In the genomic region with DNA sequence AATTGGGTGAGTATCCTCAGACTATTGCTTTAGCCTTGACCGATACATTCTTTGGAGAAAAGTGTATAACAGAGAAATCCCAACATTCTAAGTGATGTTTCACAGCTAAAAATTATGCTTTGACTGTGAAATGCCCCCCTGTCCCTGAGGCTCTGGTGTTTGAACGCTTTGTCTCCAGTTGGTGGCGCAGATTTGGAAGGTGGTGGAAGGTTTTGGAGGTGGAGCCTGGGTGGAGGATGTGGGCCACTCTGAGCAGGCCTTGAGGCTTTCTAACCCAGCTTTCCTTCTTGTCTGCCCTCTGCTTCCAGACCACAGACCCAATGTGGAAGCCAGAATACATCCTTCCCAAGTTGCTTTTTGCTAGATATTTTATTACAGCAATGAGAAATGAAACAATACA, we compare ENCODE assay signal across 26 mouse cellular contexts. TPM values are rescaled to one million over a fixed set of nuclear protein-coding genes. Genes with fewer than 3 reads are reported as not detected.
DNase-seq lines count a peak whose midpoint lies in the region; ATAC-seq and TF ChIP-seq lines count a peak whose summit lies in the region.
"Had no signal": no experiment of that assay in that cellular context is flagged by ENCODE, and none has a peak within 500 bp of the region (broad histone marks: within the 10 kb centered on the region; RNA-seq: fewer than 3 reads in every experiment).

No protein-coding gene starts in this region.

- no peak for ATAC-seq in CD4-positive, CD25-positive, alpha-beta regulatory T cell, adult 4 months
- ATAC-seq: forebrain, embryonic 13.5 days; forebrain, embryonic 16.5 days; hindbrain, embryonic 16.5 days; inflammation-experienced regulatory T-cells, adult 6 months; intestine, embryonic 16.5 days had no signal

- TF ChIP-seq CTCF in thymus, adult 2 months (IDR thresholded peaks at IDR 0.05; ENCODE audit: borderline replicate concordance, control insufficient read depth, extremely low read depth, insufficient read depth, low read length, poor library complexity), result no peak

- H3K36me3 ChIP-seq in thymus, adult 2 months (ENCODE audit: control insufficient read depth, insufficient read depth, low read length), result no peaks in the 10 kb centered on the region
- H3K36me3 ChIP-seq: forebrain, embryonic 10.5 days; G1E; hindbrain, embryonic 10.5 days; hindbrain, embryonic 13.5 days had no signal

- no peaks in the 10 kb centered on the region for H3K27me3 ChIP-seq in thymus, adult 2 months (ENCODE audit: control insufficient read depth, insufficient read depth, low read length)
- H3K27me3 ChIP-seq: forebrain, embryonic 13.5 days; hindbrain, embryonic 13.5 days had no signal

- H3K4me1 ChIP-seq in thymus, adult 2 months (replicated peaks; ENCODE audit: control insufficient read depth, insufficient read depth, low read length), result no peaks in the 10 kb centered on the region
- H3K4me1 ChIP-seq: forebrain, embryonic 10.5 days; forebrain, embryonic 13.5 days; hindbrain, embryonic 10.5 days; hindbrain, embryonic 13.5 days had no signal

- TF ChIP-seq POLR2A in thymus, adult 2 months (IDR thresholded peaks at IDR 0.05; ENCODE audit: control insufficient read depth, extremely low read depth, insufficient read depth, low read length, poor library complexity), result no peak

- 80% methylated on average over 3 of the region's 3 CpGs for WGBS in thymus, adult 2 months

- peak; percentile 12 for DNase-seq in CD4-positive, CD25-positive, alpha-beta regulatory T cell, adult 2 months (ENCODE audit: low read depth, low spot score)
- peak; percentile 9 for DNase-seq in thymus, postnatal 14 days
- no peak for DNase-seq in thymus, adult 2 months
- DNase-seq in induced T-regulatory cell, adult 2 months (ENCODE audit: low read depth), result peak; percentile 7
- no peak for DNase-seq in right cerebral cortex, postnatal 14 days
- no peak for DNase-seq in T-cell, adult 2 months (ENCODE audit: low spot score)
- no peak for DNase-seq in testis, postnatal 10 days (ENCODE audit: low spot score)
- DNase-seq: adrenal gland, adult 2 months; adrenal gland, postnatal 14 days; B cell, adult 2 months; cerebellum, adult 11 months; cerebellum, adult 2 months; cerebellum, postnatal 10 days; cerebellum, postnatal 36 days; gastrocnemius, postnatal 10 days; gastrocnemius, postnatal 36 days had no signal

- H3K4me3 ChIP-seq in thymus, adult 2 months (ENCODE audit: control insufficient read depth, insufficient read depth, low read length), result no peak overlapping the region
- H3K4me3 ChIP-seq: forebrain, embryonic 10.5 days; forebrain, embryonic 13.5 days; hindbrain, embryonic 10.5 days; hindbrain, embryonic 13.5 days had no signal

- no peak overlapping the region for H3K27ac ChIP-seq in thymus, adult 2 months (ENCODE audit: control insufficient read depth, insufficient read depth, low read length)
- H3K27ac ChIP-seq: forebrain, embryonic 10.5 days; forebrain, embryonic 13.5 days; hindbrain, embryonic 10.5 days; hindbrain, embryonic 13.5 days had no signal

RNA-seq across cellular contexts. Expression of a gene that starts 57.8 kb away (rescaled TPM):
- 1 to 10 TPM; 9.6 to 9.8 TPM for polyA plus RNA-seq in CD4-positive, CD25-positive, alpha-beta regulatory T cell, adult 4 months (2017; shearing (Covaris generic))
- polyA plus RNA-seq in thymus, adult 2 months (2012; rRNA removed), result 99.1 and 106 TPM in 2 replicates

Comparison
In these comparisons a context has a peak if more than half of its experiments do, and no peak if none do; other contexts are left out.
1. DNase-seq: peak in CD4-positive, CD25-positive, alpha-beta regulatory T cell, adult 2 months (single experiment), thymus, postnatal 14 days (single experiment) and induced T-regulatory cell, adult 2 months (single experiment); none in thymus, adult 2 months (single experiment), right cerebral cortex, postnatal 14 days (single experiment), T-cell, adult 2 months (single experiment) and testis, postnatal 10 days (single experiment).